9 mouse cellular contexts compared by ENCODE assay signal in the genomic region with DNA sequence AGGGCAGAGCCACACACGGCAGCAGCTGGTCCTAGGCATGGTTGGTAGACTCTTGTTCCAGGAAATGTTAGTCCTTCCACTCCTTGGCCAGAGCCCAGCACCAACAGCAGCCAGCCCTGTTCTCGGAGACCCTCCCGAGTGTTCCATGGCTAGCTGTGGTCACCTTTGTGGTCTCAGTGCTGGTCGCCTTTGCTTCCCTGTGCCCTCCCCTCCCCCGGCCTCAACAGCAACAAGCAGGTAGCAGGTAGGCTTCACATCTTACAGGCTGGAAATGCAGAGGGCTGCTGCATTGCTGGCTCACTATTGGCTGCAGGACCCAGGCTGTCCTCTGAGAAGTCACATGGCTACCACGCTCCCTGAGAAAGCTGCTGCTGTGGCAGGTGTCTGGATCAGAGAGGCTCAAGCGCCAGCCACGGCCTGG.
DNase-seq lines count a peak whose midpoint lies in the region; ATAC-seq and TF ChIP-seq lines count a peak whose summit lies in the region.
"Had no signal": no experiment of that assay in that cellular context is flagged by ENCODE, and none has a peak within 500 bp of the region (broad histone marks: within the 10 kb centered on the region; RNA-seq: fewer than 3 reads in every experiment).

No protein-coding gene starts in this region.

- H3K27ac ChIP-seq in heart, embryonic 12.5 days (ENCODE audit: poor library complexity, severe bottlenecking): peak overlapping the region; percentile 90
- peak overlapping the region; percentile 65; the same call in 1 of the 2 replicates for H3K27ac ChIP-seq in hindbrain, postnatal 0 days
- H3K27ac ChIP-seq: midbrain, embryonic 13.5 days had no signal

- H3K4me2 ChIP-seq in heart, embryonic 12.5 days: no peak overlapping the region
- no peak overlapping the region for H3K4me2 ChIP-seq in hindbrain, postnatal 0 days (ENCODE audit: low read depth, low read length)
- H3K4me2 ChIP-seq: midbrain, embryonic 13.5 days had no signal

- ATAC-seq in heart, embryonic 12.5 days (ENCODE audit: insufficient number of reproducible peaks, low FRiP score): no peak
- no peak for ATAC-seq in hindbrain, postnatal 0 days
- ATAC-seq: midbrain, embryonic 13.5 days had no signal

- intact Hi-C loops in heart, postnatal 25 days (cut with DNase I): loop anchor here (2.0 kb wide), 1 partner anchor 23 kb away; no protein-coding TSS in a partner anchor

- no peak overlapping the region for H3K9ac ChIP-seq in heart, embryonic 12.5 days
- no peak overlapping the region for H3K9ac ChIP-seq in hindbrain, postnatal 0 days (replicated peaks; ENCODE audit: low read length)
- H3K9ac ChIP-seq: midbrain, embryonic 13.5 days had no signal

- no peak overlapping the region for H3K4me3 ChIP-seq in heart, embryonic 12.5 days
- no peak overlapping the region for H3K4me3 ChIP-seq in hindbrain, postnatal 0 days (ENCODE audit: low read length)
- H3K4me3 ChIP-seq: midbrain, embryonic 13.5 days had no signal

- no peaks in the 10 kb centered on the region for H3K36me3 ChIP-seq in heart, embryonic 12.5 days
- no peaks in the 10 kb centered on the region for H3K36me3 ChIP-seq in hindbrain, postnatal 0 days (ENCODE audit: insufficient read depth, low read length)
- H3K36me3 ChIP-seq: midbrain, embryonic 13.5 days had no signal

- H3K27me3 ChIP-seq in heart, embryonic 12.5 days (replicated peaks): no peaks in the 10 kb centered on the region
- H3K27me3 ChIP-seq in hindbrain, postnatal 0 days (ENCODE audit: insufficient read depth, low read length): no peaks in the 10 kb centered on the region
- H3K27me3 ChIP-seq: midbrain, embryonic 13.5 days had no signal

- TF ChIP-seq CTCF in hindbrain, postnatal 0 days (IDR thresholded peaks at IDR 0.05; ENCODE audit: low read depth): no peak

- no peak for DNase-seq in heart, postnatal 25 days (ENCODE audit: low spot score)
- peak; percentile 9 for DNase-seq in urinary bladder, postnatal 14 days (ENCODE audit: low spot score)
- no peak for DNase-seq in urinary bladder, postnatal 10 days (ENCODE audit: low spot score)
- DNase-seq in hindbrain, postnatal 0 days (ENCODE audit: low spot score): peak; percentile 44
- DNase-seq in ovary, postnatal 14 days (ENCODE audit: low spot score): no peak
- no peak for DNase-seq in layer of hippocampus, postnatal 10 days (ENCODE audit: low spot score in 2 of 2)
- DNase-seq: cerebellum, adult 8-10 months had no signal

- H3K4me1 ChIP-seq in heart, embryonic 12.5 days (replicated peaks): peaks cover 68% of the 10 kb centered on the region
- H3K4me1 ChIP-seq in hindbrain, postnatal 0 days (ENCODE audit: insufficient read depth, low read length): peaks cover 25% of the 10 kb centered on the region

- no peaks in the 10 kb centered on the region for H3K9me3 ChIP-seq in heart, embryonic 12.5 days (replicated peaks)
- H3K9me3 ChIP-seq in hindbrain, postnatal 0 days (ENCODE audit: low read length): no peaks in the 10 kb centered on the region
- H3K9me3 ChIP-seq: midbrain, embryonic 13.5 days had no signal

- 66% methylated on average over 8 of the region's 8 CpGs for WGBS in heart, embryonic 12.5 days
- 54% methylated on average over 8 of the region's 8 CpGs for whole genome bisulfite sequencing in hindbrain, postnatal 0 days

Comparison
In these comparisons a context has a peak if more than half of its experiments do, and no peak if none do; other contexts are left out.
1. DNase-seq: peak in urinary bladder, postnatal 14 days (single experiment) and hindbrain, postnatal 0 days (single experiment); none in heart, postnatal 25 days (single experiment), urinary bladder, postnatal 10 days (single experiment), ovary, postnatal 14 days (single experiment) and layer of hippocampus, postnatal 10 days (0 of 2).